In genomic region chr9:71017396-71018179, GRCm38 (mm10) we compare ENCODE assay signal across 26 mouse cellular contexts.
DNase-seq lines count a peak whose midpoint lies in the region; ATAC-seq and TF ChIP-seq lines count a peak whose summit lies in the region.
"Had no signal": no experiment of that assay in that cellular context is flagged by ENCODE, and none has a peak within 500 bp of the region (broad histone marks: within the 10 kb centered on the region; RNA-seq: fewer than 3 reads in every experiment).

No protein-coding gene starts in this region.

- H3K4me3 ChIP-seq in heart, embryonic 10.5 days, result no peak overlapping the region
- no peak overlapping the region for H3K4me3 ChIP-seq in MEL (ENCODE audit: control insufficient read depth in 1 of 2, insufficient read depth in 1 of 2, low read depth in 2 of 2, low read length in 2 of 2)
- H3K4me3 ChIP-seq: erythroblast, embryonic 14.5 days; heart, embryonic 12.5 days; hindbrain, embryonic 13.5 days; limb, embryonic 13.5 days; liver, embryonic 12.5 days; midbrain, embryonic 15.5 days had no signal

- H3K36me3 ChIP-seq in heart, embryonic 10.5 days, result no peaks in the 10 kb centered on the region
- no peaks in the 10 kb centered on the region; a peak in 1 of 4 replicates for H3K36me3 ChIP-seq in MEL (ENCODE audit: control insufficient read depth in 1 of 2, insufficient read depth in 2 of 2, low read length in 2 of 2)
- H3K36me3 ChIP-seq: heart, embryonic 12.5 days; hindbrain, embryonic 13.5 days; limb, embryonic 13.5 days; liver, embryonic 12.5 days; midbrain, embryonic 15.5 days had no signal

- TF ChIP-seq RAD21 in MEL (IDR thresholded peaks at IDR 0.05; ENCODE audit: low read depth, low read length), result no peak

- TF ChIP-seq EP300 in MEL (IDR thresholded peaks at IDR 0.05; ENCODE audit: low read depth in 1 of 2, low read length in 2 of 2), result no peak

- no peaks in the 10 kb centered on the region for H3K4me1 ChIP-seq in heart, embryonic 10.5 days
- peaks cover 0 to 3% of the 10 kb centered on the region in 2 experiments; a peak in 1 of 4 replicates for H3K4me1 ChIP-seq in MEL (ENCODE audit: control insufficient read depth in 1 of 2, insufficient read depth in 2 of 2, low read length in 2 of 2)
- H3K4me1 ChIP-seq: heart, embryonic 12.5 days; hindbrain, embryonic 13.5 days; limb, embryonic 13.5 days; liver, embryonic 12.5 days; midbrain, embryonic 15.5 days had no signal

- no peak overlapping the region for H3K9ac ChIP-seq in MEL (ENCODE audit: control insufficient read depth, low read depth, low read length, poor library complexity, severe bottlenecking)
- H3K9ac ChIP-seq: heart, embryonic 12.5 days; hindbrain, embryonic 13.5 days; limb, embryonic 13.5 days; liver, embryonic 12.5 days; midbrain, embryonic 15.5 days had no signal

- peak; percentile 31 for DNase-seq in heart, embryonic 10.5 days (ENCODE audit: low spot score)
- no peak for DNase-seq in heart, adult 9 months (ENCODE audit: low spot score in 2 of 2)
- DNase-seq in A20 (ENCODE audit: low read depth, low spot score) (peak; percentile 75), MEL (ENCODE audit: low read depth, low spot score) (peak; percentile 43)
- no peak for DNase-seq in ovary, postnatal 10 days (ENCODE audit: low spot score)
- no peak for DNase-seq in T-cell, adult 2 months (ENCODE audit: low spot score)
- DNase-seq: cerebellum, adult 18-20 months; cerebellum, postnatal 10 days; gastrocnemius, postnatal 10 days; heart, postnatal 4 days; kidney, postnatal 25 days; lung, adult 18-20 months; right cerebral cortex, adult 18-20 months; thymus, postnatal 25 days had no signal

- TF ChIP-seq CTCF in MEL (IDR thresholded peaks at IDR 0.05 in 2 of 3, conservative IDR thresholded peaks at IDR 0.05 in 1 of 3; ENCODE audit: control insufficient read depth in 1 of 3, insufficient read depth in 1 of 3, low read depth in 2 of 3, low read length in 3 of 3, poor library complexity in 1 of 3, severe bottlenecking in 1 of 3), result no peak

- H3K79me2 ChIP-seq in MEL (ENCODE audit: control insufficient read depth, insufficient read depth, low read length, poor library complexity), result no peaks in the 10 kb centered on the region

- H3K9me3 ChIP-seq in heart, embryonic 10.5 days, result no peaks in the 10 kb centered on the region
- no peaks in the 10 kb centered on the region for H3K9me3 ChIP-seq in MEL (replicated peaks; ENCODE audit: insufficient read depth, low read length)
- H3K9me3 ChIP-seq: heart, embryonic 12.5 days; hindbrain, embryonic 13.5 days; limb, embryonic 13.5 days; liver, embryonic 12.5 days; midbrain, embryonic 15.5 days had no signal

- WGBS in heart, embryonic 10.5 days, result 80% methylated on average over 10 of the region's 10 CpGs

- no peaks in the 10 kb centered on the region for H3K27me3 ChIP-seq in heart, embryonic 10.5 days (ENCODE audit: insufficient read depth, poor library complexity, severe bottlenecking)
- peaks cover 0 to 4% of the 10 kb centered on the region in 2 experiments; a peak in 2 of 4 replicates for H3K27me3 ChIP-seq in MEL (ENCODE audit: control insufficient read depth in 1 of 2, insufficient read depth in 2 of 2, low read length in 2 of 2)
- H3K27me3 ChIP-seq: heart, embryonic 12.5 days; hindbrain, embryonic 13.5 days; limb, embryonic 13.5 days; liver, embryonic 12.5 days; midbrain, embryonic 15.5 days; Patski had no signal

- no peak overlapping the region for H3K27ac ChIP-seq in heart, embryonic 10.5 days
- H3K27ac ChIP-seq in MEL (ENCODE audit: control insufficient read depth, low read depth, low read length), result no peak overlapping the region
- H3K27ac ChIP-seq: hindbrain, embryonic 13.5 days; limb, embryonic 13.5 days; liver, embryonic 12.5 days; macrophage; midbrain, embryonic 15.5 days had no signal

- peak; percentile 77 for ATAC-seq in monocyte, adult 5-6 weeks (replicated peaks; ENCODE audit: insufficient number of reproducible peaks, low FRiP score, low TSS enrichment, poor library complexity, severe bottlenecking)
- ATAC-seq: forebrain, embryonic 16.5 days; intestine, postnatal 0 days; liver, embryonic 12.5 days; lung, postnatal 0 days; midbrain, embryonic 15.5 days; Patski had no signal

- TF ChIP-seq POLR2A in MEL (IDR thresholded peaks at IDR 0.05; ENCODE audit: control insufficient read depth in 1 of 2, insufficient read depth in 1 of 2, low read depth in 1 of 2, low read length in 2 of 2, poor library complexity in 1 of 2), result no peak

TF ChIP-seq in MEL, 35 proteins besides CTCF, POLR2A, EP300 and RAD21:
- TF ChIP-seq KAT2A (conservative IDR thresholded peaks at IDR 0.05; ENCODE audit: low read depth, low read length) (no peak), MAFK (IDR thresholded peaks at IDR 0.05; ENCODE audit: borderline replicate concordance, low read depth, low read length) (no peak), MAX (IDR thresholded peaks at IDR 0.05; ENCODE audit: low read length) (no peak), E2F4 (IDR thresholded peaks at IDR 0.05; ENCODE audit: borderline replicate concordance, low read depth, low read length) (no peak), SIN3A (IDR thresholded peaks at IDR 0.05; ENCODE audit: low read length) (no peak), NRF1 (IDR thresholded peaks at IDR 0.05; ENCODE audit: insufficient read depth, low read depth, low read length, poor library complexity, severe bottlenecking) (no peak)
TF ChIP-seq in MEL: peak in this region for 0.

Comparison
In these comparisons a context has a peak if more than half of its experiments do, and no peak if none do; other contexts are left out.
1. DNase-seq: peak in heart, embryonic 10.5 days (single experiment), A20 (single experiment) and MEL (single experiment); none in heart, adult 9 months (0 of 2), ovary, postnatal 10 days (single experiment) and T-cell, adult 2 months (single experiment).